ENCODE assay signal across 22 mouse cellular contexts in genomic region chr6:36789261-36789660, GRCm38 (mm10). TPM values are rescaled to one million over a fixed set of nuclear protein-coding genes. Genes with fewer than 3 reads are reported as not detected.
DNase-seq lines count a peak whose midpoint lies in the region; ATAC-seq and TF ChIP-seq lines count a peak whose summit lies in the region.
"Had no signal": no experiment of that assay in that cellular context is flagged by ENCODE, and none has a peak within 500 bp of the region (broad histone marks: within the 10 kb centered on the region; RNA-seq: fewer than 3 reads in every experiment).

No protein-coding gene starts in this region.

- peak overlapping the region; percentile 70 for H3K27ac ChIP-seq in hindbrain, embryonic 12.5 days
- H3K27ac ChIP-seq in hindbrain, embryonic 11.5 days (ENCODE audit: low read depth, low read length): no peak overlapping the region
- H3K27ac ChIP-seq in lung, embryonic 14.5 days (ENCODE audit: low read depth): no peak overlapping the region
- H3K27ac ChIP-seq in midbrain, embryonic 15.5 days: peak overlapping the region; percentile 21; the same call in 1 of the 2 replicates
- H3K27ac ChIP-seq: limb, embryonic 12.5 days; liver, embryonic 12.5 days; lung, embryonic 15.5 days; neural tube, embryonic 12.5 days had no signal

- peaks cover 34% of the 10 kb centered on the region for H3K4me1 ChIP-seq in hindbrain, embryonic 12.5 days
- H3K4me1 ChIP-seq in hindbrain, embryonic 11.5 days (replicated peaks; ENCODE audit: control insufficient read depth, insufficient read depth, low read length): 0 out of 2 replicates have a peak, but pooled peaks cover 3% of the 10 kb centered on the region
- H3K4me1 ChIP-seq in lung, embryonic 14.5 days (ENCODE audit: insufficient read depth): no peaks in the 10 kb centered on the region
- peaks cover 37% of the 10 kb centered on the region for H3K4me1 ChIP-seq in midbrain, embryonic 15.5 days
- H3K4me1 ChIP-seq: liver, embryonic 12.5 days; lung, embryonic 15.5 days had no signal

- TF ChIP-seq POLR2A in brain, embryonic 14.5 days (IDR thresholded peaks at IDR 0.05; ENCODE audit: borderline replicate concordance, extremely low read depth, insufficient read depth, insufficient read length, poor library complexity, severe bottlenecking): no peak

- WGBS in hindbrain, embryonic 12.5 days: 51% methylated on average over 4 of the region's 4 CpGs
- 60% methylated on average over 4 of the region's 4 CpGs for WGBS in hindbrain, embryonic 11.5 days
- 47% methylated on average over 4 of the region's 4 CpGs for WGBS in lung, embryonic 14.5 days
- 30% methylated on average over 4 of the region's 4 CpGs for WGBS in midbrain, embryonic 15.5 days

- no peak overlapping the region for H3K4me2 ChIP-seq in hindbrain, embryonic 12.5 days (replicated peaks)
- no peak overlapping the region for H3K4me2 ChIP-seq in hindbrain, embryonic 11.5 days (replicated peaks; ENCODE audit: low read depth, low read length)
- H3K4me2 ChIP-seq in lung, embryonic 14.5 days: no peak overlapping the region
- H3K4me2 ChIP-seq in midbrain, embryonic 15.5 days: peak overlapping the region; percentile 16; the same call in 1 of the 2 replicates
- H3K4me2 ChIP-seq: limb, embryonic 12.5 days; liver, embryonic 12.5 days; lung, embryonic 15.5 days had no signal

- no peak overlapping the region for H3K9ac ChIP-seq in hindbrain, embryonic 12.5 days
- H3K9ac ChIP-seq in hindbrain, embryonic 11.5 days (ENCODE audit: low read depth, low read length): no peak overlapping the region
- no peak overlapping the region for H3K9ac ChIP-seq in lung, embryonic 14.5 days
- no peak overlapping the region for H3K9ac ChIP-seq in midbrain, embryonic 15.5 days
- H3K9ac ChIP-seq: limb, embryonic 12.5 days; liver, embryonic 12.5 days; lung, embryonic 15.5 days; neural tube, embryonic 12.5 days had no signal

- no peak for DNase-seq in hindbrain, embryonic 11.5 days (ENCODE audit: low spot score)
- peak; percentile 52 for DNase-seq in lung, embryonic 14.5 days
- no peak for DNase-seq in lung, adult 18-20 months
- peak; percentile 50 for DNase-seq in brain, embryonic 14.5 days (ENCODE audit: low read depth)
- no peak for DNase-seq in gastrocnemius, postnatal 14 days
- DNase-seq: cerebellum, adult 9-11 months; gastrocnemius, postnatal 10 days; kidney, adult 18-20 months; layer of hippocampus, adult 9-11 months; right cerebral cortex, postnatal 14 days; spleen, adult 18-20 months; thymus, postnatal 36 days had no signal

- no peaks in the 10 kb centered on the region for H3K36me3 ChIP-seq in hindbrain, embryonic 12.5 days
- no peaks in the 10 kb centered on the region; the same call in 1 of the 2 replicates for H3K36me3 ChIP-seq in hindbrain, embryonic 11.5 days (ENCODE audit: control insufficient read depth, insufficient read depth, low read length)
- H3K36me3 ChIP-seq in lung, embryonic 14.5 days (ENCODE audit: insufficient read depth): no peaks in the 10 kb centered on the region
- H3K36me3 ChIP-seq in midbrain, embryonic 15.5 days (replicated peaks): no peaks in the 10 kb centered on the region
- H3K36me3 ChIP-seq: hindbrain, embryonic 15.5 days; liver, embryonic 12.5 days; lung, embryonic 15.5 days; neural tube, embryonic 12.5 days had no signal

- intact Hi-C loops in gastrocnemius, postnatal 14 days (cut with DNase I; ENCODE audit: low total_unique reads): no loop called here

- no peaks in the 10 kb centered on the region for H3K9me3 ChIP-seq in hindbrain, embryonic 12.5 days (replicated peaks)
- no peaks in the 10 kb centered on the region for H3K9me3 ChIP-seq in hindbrain, embryonic 11.5 days (ENCODE audit: control insufficient read depth, low read length)
- H3K9me3 ChIP-seq in lung, embryonic 14.5 days (ENCODE audit: low read depth, low read length): no peaks in the 10 kb centered on the region
- no peaks in the 10 kb centered on the region for H3K9me3 ChIP-seq in midbrain, embryonic 15.5 days
- H3K9me3 ChIP-seq: hindbrain, embryonic 15.5 days; limb, embryonic 12.5 days; liver, embryonic 12.5 days; lung, embryonic 15.5 days; neural tube, embryonic 12.5 days had no signal

- H3K4me3 ChIP-seq in hindbrain, embryonic 12.5 days: no peak overlapping the region
- no peak overlapping the region for H3K4me3 ChIP-seq in hindbrain, embryonic 11.5 days (ENCODE audit: low read depth, low read length)
- H3K4me3 ChIP-seq in lung, embryonic 14.5 days (ENCODE audit: low read depth, low read length): no peak overlapping the region
- no peak overlapping the region for H3K4me3 ChIP-seq in midbrain, embryonic 15.5 days
- H3K4me3 ChIP-seq: erythroblast, embryonic 14.5 days; hindbrain, embryonic 15.5 days; limb, embryonic 12.5 days; liver, embryonic 12.5 days; lung, embryonic 15.5 days; neural tube, embryonic 12.5 days had no signal

- no peak for ATAC-seq in hindbrain, embryonic 12.5 days (ENCODE audit: low FRiP score)
- ATAC-seq in hindbrain, embryonic 11.5 days (ENCODE audit: low FRiP score): no peak
- no peak for ATAC-seq in lung, embryonic 14.5 days (ENCODE audit: insufficient read depth)
- ATAC-seq in midbrain, embryonic 15.5 days (replicated peaks): no peak
- ATAC-seq in granulocyte monocyte progenitor cell, adult 5-6 weeks (replicated peaks; ENCODE audit: poor library complexity, severe bottlenecking): no peak
- ATAC-seq: liver, embryonic 12.5 days had no signal

- peaks cover 11% of the 10 kb centered on the region for H3K27me3 ChIP-seq in hindbrain, embryonic 12.5 days
- H3K27me3 ChIP-seq in hindbrain, embryonic 11.5 days (ENCODE audit: control insufficient read depth, insufficient read depth, low read length): no peaks in the 10 kb centered on the region
- H3K27me3 ChIP-seq in lung, embryonic 14.5 days (ENCODE audit: insufficient read depth, low read length): no peaks in the 10 kb centered on the region
- H3K27me3 ChIP-seq in midbrain, embryonic 15.5 days (replicated peaks): no peaks in the 10 kb centered on the region
- H3K27me3 ChIP-seq: hindbrain, embryonic 15.5 days; limb, embryonic 12.5 days; liver, embryonic 12.5 days; lung, embryonic 15.5 days; neural tube, embryonic 12.5 days had no signal

- no peak for TF ChIP-seq CTCF in lung, embryonic 14.5 days (IDR thresholded peaks at IDR 0.05; ENCODE audit: low read depth)
- TF ChIP-seq CTCF in brain, embryonic 14.5 days (IDR thresholded peaks at IDR 0.05; ENCODE audit: borderline replicate concordance, extremely low read depth, insufficient read depth, insufficient read length): no peak

RNA-seq across cellular contexts. Expression of gene Ptn, which starts 20.8 kb away (rescaled TPM):
- polyA plus RNA-seq in hindbrain, embryonic 12.5 days (2016; fragmentation: Nextera tagmentation; extraction: Ambion mirVana): 500 and 546 TPM in 2 replicates
- polyA plus RNA-seq in hindbrain, embryonic 11.5 days (2014; fragmentation: Nextera tagmentation; extraction: Ambion mirVana): 385 and 413 TPM in 2 replicates
- 113 and 141 TPM in 2 replicates for polyA plus RNA-seq in lung, embryonic 14.5 days (2014; fragmentation: Nextera tagmentation; extraction: Ambion mirVana)
- polyA plus RNA-seq in brain, embryonic 14.5 days (2012; rRNA removed): 317 and 456 TPM in 2 replicates
- polyA plus RNA-seq in midbrain, embryonic 15.5 days (2015; fragmentation: Nextera tagmentation; extraction: Ambion mirVana): 580 and 678 TPM in 2 replicates
- 10 to 100 TPM; 14.4 to 22.2 TPM for total RNA-seq in gastrocnemius, postnatal 14 days (2021)
- not detected in 2 replicates for total RNA-seq in granulocyte monocyte progenitor cell, adult 5-6 weeks (2014; fragmentation: Nextera tagmentation)
- total RNA-seq in granulocyte monocyte progenitor cell, adult 5-6 weeks (2017): not detected in 2 replicates
- total RNA-seq: monocyte, adult 5-6 weeks had no signal
- polyA plus RNA-seq: erythroblast, embryonic 14.5 days had no signal

Comparison
In these comparisons a context has a peak if more than half of its experiments do, and no peak if none do; other contexts are left out.
1. H3K27ac ChIP-seq: peak in hindbrain, embryonic 12.5 days (single experiment) and midbrain, embryonic 15.5 days (single experiment); none in hindbrain, embryonic 11.5 days (single experiment) and lung, embryonic 14.5 days (single experiment).
2. DNase-seq: peak in lung, embryonic 14.5 days (single experiment) and brain, embryonic 14.5 days (single experiment); none in hindbrain, embryonic 11.5 days (single experiment), lung, adult 18-20 months (0 of 2) and gastrocnemius, postnatal 14 days (single experiment).